Mouse (Mus musculus): ENCODE measurements at regions not wholly inside any gene's neighbourhood (a gene's known extent, or its start where the extent isn't known, plus 50 kb on each side); places are given as distances from the start of the nearest gene placed in this dataset.

- no peak for DNase-seq (ENCODE audit: low read depth, low spot score)
- Histone ChIP-seq H3K9me3 (replicated peaks; ENCODE audit: insufficient read depth, low read length) (no peaks in the 10 kb centered on the region), H3K4me1 (ENCODE audit: control insufficient read depth in 1 of 2, insufficient read depth in 2 of 2, low read length in 2 of 2) (no peaks in the 10 kb centered on the region), H3K27ac (ENCODE audit: control insufficient read depth, low read depth, low read length) (no peak overlapping the region), H3K79me2 (ENCODE audit: control insufficient read depth, insufficient read depth, low read length, poor library complexity) (no peaks in the 10 kb centered on the region), H3K9ac (ENCODE audit: control insufficient read depth, low read depth, low read length, poor library complexity, severe bottlenecking) (no peak overlapping the region), H3K36me3 (ENCODE audit: control insufficient read depth in 1 of 2, insufficient read depth in 2 of 2, low read length in 2 of 2) (no peaks in the 10 kb centered on the region), H3K27me3 (ENCODE audit: control insufficient read depth in 1 of 2, insufficient read depth in 2 of 2, low read length in 2 of 2) (no peaks in the 10 kb centered on the region), H3K4me3 (ENCODE audit: control insufficient read depth in 1 of 2, insufficient read depth in 1 of 2, low read depth in 2 of 2, low read length in 2 of 2) (no peak overlapping the region)
- TF ChIP-seq POLR2AphosphoS5 (IDR thresholded peaks at IDR 0.05; ENCODE audit: borderline replicate concordance, low read depth, low read length) = no peak
- no peak for TF ChIP-seq MXI1 (IDR thresholded peaks at IDR 0.05; ENCODE audit: low read depth, low read length)
- TF ChIP-seq POLR2AphosphoS2 (IDR thresholded peaks at IDR 0.05; ENCODE audit: low read length) = no peak
- no peak for TF ChIP-seq ZC3H11A (IDR thresholded peaks at IDR 0.05; ENCODE audit: low read depth, low read length)
- no peak for TF ChIP-seq HCFC1 (IDR thresholded peaks at IDR 0.05; ENCODE audit: low read depth, low read length)
- TF ChIP-seq NRF1 (IDR thresholded peaks at IDR 0.05; ENCODE audit: insufficient read depth, low read depth, low read length, poor library complexity, severe bottlenecking) = no peak
- TF ChIP-seq MAZ (IDR thresholded peaks at IDR 0.05; ENCODE audit: low read depth, low read length) = no peak
- TF ChIP-seq GATA1 (IDR thresholded peaks at IDR 0.05; ENCODE audit: low read depth, low read length) = no peak
- no peak for TF ChIP-seq ETS1 (IDR thresholded peaks at IDR 0.05; ENCODE audit: low read depth, low read length)
- TF ChIP-seq NELFE (IDR thresholded peaks at IDR 0.05; ENCODE audit: low read depth, low read length) = no peak
- no peak for TF ChIP-seq ELF1 (IDR thresholded peaks at IDR 0.05; ENCODE audit: low read depth, low read length)
- TF ChIP-seq MYB (IDR thresholded peaks at IDR 0.05; ENCODE audit: low read depth, low read length) = no peak
- no peak for TF ChIP-seq CHD1 (IDR thresholded peaks at IDR 0.05; ENCODE audit: low read depth, low read length)
Observed at GRCm38 (mm10) chr10:15179585-15179984, 461.6 kb upstream of the Gje1 start.

GRCm38 (mm10) chr10:15174421-15174820 is 456.4 kb upstream of the Gje1 start:
- Histone ChIP-seq H3K9ac (ENCODE audit: control insufficient read depth, low read depth, low read length, poor library complexity, severe bottlenecking) (no peak overlapping the region), H3K4me3 (ENCODE audit: control insufficient read depth in 1 of 2, insufficient read depth in 1 of 2, low read depth in 2 of 2, low read length in 2 of 2) (no peak overlapping the region), H3K9me3 (replicated peaks; ENCODE audit: insufficient read depth, low read length) (no peaks in the 10 kb centered on the region), H3K4me1 (ENCODE audit: control insufficient read depth in 1 of 2, insufficient read depth in 2 of 2, low read length in 2 of 2) (no peaks in the 10 kb centered on the region), H3K79me2 (ENCODE audit: control insufficient read depth, insufficient read depth, low read length, poor library complexity) (no peaks in the 10 kb centered on the region), H3K36me3 (ENCODE audit: control insufficient read depth in 1 of 2, insufficient read depth in 2 of 2, low read length in 2 of 2) (no peaks in the 10 kb centered on the region), H3K27me3 (ENCODE audit: control insufficient read depth in 1 of 2, insufficient read depth in 2 of 2, low read length in 2 of 2) (no peaks in the 10 kb centered on the region), H3K27ac (ENCODE audit: control insufficient read depth, low read depth, low read length) (no peak overlapping the region)
- TF ChIP-seq SMC3 (IDR thresholded peaks at IDR 0.05; ENCODE audit: low read depth, low read length) (peak; percentile 20; the same call in 1 of the 2 replicates), MAZ (IDR thresholded peaks at IDR 0.05; ENCODE audit: low read depth, low read length) (no peak), CHD2 (IDR thresholded peaks at IDR 0.05; ENCODE audit: low read length) (no peak), RAD21 (IDR thresholded peaks at IDR 0.05; ENCODE audit: low read depth, low read length) (peak; percentile 28), ETS1 (IDR thresholded peaks at IDR 0.05; ENCODE audit: low read depth, low read length) (no peak), CTCF (IDR thresholded peaks at IDR 0.05 in 2 of 3, conservative IDR thresholded peaks at IDR 0.05 in 1 of 3; ENCODE audit: control insufficient read depth in 1 of 3, insufficient read depth in 1 of 3, low read depth in 2 of 3, low read length in 3 of 3, poor library complexity in 1 of 3, severe bottlenecking in 1 of 3) (peak in 1 of 3 experiments; percentile 31; a peak in 2 of 6 replicates), RCOR1 (IDR thresholded peaks at IDR 0.05; ENCODE audit: low read depth, low read length) (no peak), EP300 (IDR thresholded peaks at IDR 0.05; ENCODE audit: low read depth in 1 of 2, low read length in 2 of 2) (no peak), UBTF (IDR thresholded peaks at IDR 0.05; ENCODE audit: borderline replicate concordance, insufficient read depth, low read depth, low read length) (no peak), ZC3H11A (IDR thresholded peaks at IDR 0.05; ENCODE audit: low read depth, low read length) (no peak)
- no peak for DNase-seq (ENCODE audit: low read depth, low spot score)
